ENCODE assay signal across 30 mouse cellular contexts in the genomic region with DNA sequence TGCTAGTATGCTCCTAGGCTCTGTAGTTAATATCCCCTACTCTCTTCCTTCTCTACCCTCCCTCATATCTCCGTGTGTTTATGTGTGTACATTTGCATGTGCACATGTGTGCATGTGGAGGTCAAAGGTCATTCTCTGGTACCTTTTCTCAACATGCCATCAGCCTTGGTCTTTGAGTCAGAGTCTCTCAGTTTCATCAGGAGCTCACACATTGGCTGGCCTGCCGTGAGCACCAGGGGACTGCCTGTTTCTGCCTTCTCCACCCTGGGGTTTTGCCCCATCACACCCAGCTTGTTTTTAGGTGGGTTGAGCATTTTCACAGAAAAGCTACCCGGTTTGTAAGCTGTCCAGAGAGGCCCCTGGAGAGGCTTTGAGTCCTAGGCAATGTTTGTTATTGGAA.
"Had no signal": no experiment of that assay in that cellular context is flagged by ENCODE, and none has a peak within 500 bp of the region (broad histone marks: within the 10 kb centered on the region; RNA-seq: fewer than 3 reads in every experiment).

No protein-coding gene starts in this region.

- DNase-seq: left cerebral cortex, postnatal 4 days; liver; liver, embryonic 13.5 days; liver, postnatal 0 days; lung, adult 18-20 months; lung, adult 2 months; lung, embryonic 14.5 days; lung, postnatal 10 days; lung, postnatal 14 days; lung, postnatal 36 days; lung, postnatal 4 days; midbrain, embryonic 14.5 days had no signal

- H3K4me3 ChIP-seq: left cerebral cortex, adult 2 months; limb, embryonic 10.5 days; limb, embryonic 12.5 days; limb, embryonic 13.5 days; limb, embryonic 15.5 days; liver, embryonic 12.5 days; liver, embryonic 13.5 days; liver, embryonic 15.5 days; lung, embryonic 15.5 days; megakaryocyte, embryonic 14.5 days; midbrain, embryonic 12.5 days; myocyte; neural tube, embryonic 12.5 days; neural tube, embryonic 13.5 days had no signal

- H3K9ac ChIP-seq: limb, embryonic 12.5 days; limb, embryonic 13.5 days; limb, embryonic 15.5 days; liver, embryonic 12.5 days; liver, embryonic 13.5 days; liver, embryonic 14.5 days; liver, embryonic 15.5 days; liver, postnatal 0 days; lung, embryonic 14.5 days; lung, embryonic 15.5 days; midbrain, embryonic 12.5 days; neural tube, embryonic 12.5 days; neural tube, embryonic 13.5 days had no signal

- H3K9me3 ChIP-seq: limb, embryonic 10.5 days; limb, embryonic 12.5 days; limb, embryonic 13.5 days; limb, embryonic 15.5 days; liver, embryonic 12.5 days; liver, embryonic 13.5 days; liver, embryonic 15.5 days; lung, embryonic 15.5 days; megakaryocyte, embryonic 14.5 days; midbrain, embryonic 12.5 days; neural tube, embryonic 12.5 days; neural tube, embryonic 13.5 days had no signal

- ATAC-seq: liver, embryonic 12.5 days; liver, postnatal 0 days; lung, postnatal 0 days; midbrain, embryonic 16.5 days had no signal

- H3K4me2 ChIP-seq: limb, embryonic 12.5 days; limb, embryonic 13.5 days; limb, embryonic 15.5 days; liver, embryonic 11.5 days; liver, embryonic 12.5 days; liver, embryonic 13.5 days; liver, embryonic 15.5 days; lung, embryonic 14.5 days; lung, embryonic 15.5 days; midbrain, embryonic 12.5 days; neural tube, embryonic 12.5 days; neural tube, embryonic 13.5 days had no signal

- H3K36me3 ChIP-seq: limb, embryonic 10.5 days; limb, embryonic 12.5 days; limb, embryonic 13.5 days; limb, embryonic 15.5 days; liver, embryonic 12.5 days; liver, embryonic 13.5 days; liver, embryonic 15.5 days; lung, embryonic 15.5 days; midbrain, embryonic 12.5 days; neural tube, embryonic 12.5 days; neural tube, embryonic 13.5 days had no signal

- H3K4me1 ChIP-seq: limb, embryonic 10.5 days; limb, embryonic 12.5 days; limb, embryonic 13.5 days; limb, embryonic 15.5 days; liver, embryonic 12.5 days; liver, embryonic 13.5 days; liver, embryonic 15.5 days; lung, embryonic 15.5 days; megakaryocyte, embryonic 14.5 days; midbrain, embryonic 12.5 days; neural tube, embryonic 12.5 days; neural tube, embryonic 13.5 days had no signal

- H3K27ac ChIP-seq: left cerebral cortex, adult 2 months; limb, embryonic 10.5 days; limb, embryonic 12.5 days; limb, embryonic 13.5 days; limb, embryonic 15.5 days; liver, embryonic 12.5 days; liver, embryonic 13.5 days; liver, embryonic 14.5 days; liver, embryonic 15.5 days; lung, embryonic 15.5 days; macrophage; neural tube, embryonic 12.5 days; neural tube, embryonic 13.5 days had no signal

- H3K27me3 ChIP-seq: limb, embryonic 12.5 days; limb, embryonic 13.5 days; limb, embryonic 15.5 days; liver, embryonic 12.5 days; liver, embryonic 13.5 days; liver, embryonic 15.5 days; lung, embryonic 15.5 days; megakaryocyte, embryonic 14.5 days; midbrain, embryonic 12.5 days; neural tube, embryonic 12.5 days; neural tube, embryonic 13.5 days had no signal
